Mouse (Mus musculus) thymus, adult 18-20 months (tissue): ENCODE results near the gene Mrc2.

ENCODE experiments used
- DNase-seq, 2 experiments: peaks; one replicate each; pipeline ENCODE4 v3.0.0; 2022; ENCODE audit warnings: mixed read lengths in 2 of 2

The Mrc2 gene

DNA sequence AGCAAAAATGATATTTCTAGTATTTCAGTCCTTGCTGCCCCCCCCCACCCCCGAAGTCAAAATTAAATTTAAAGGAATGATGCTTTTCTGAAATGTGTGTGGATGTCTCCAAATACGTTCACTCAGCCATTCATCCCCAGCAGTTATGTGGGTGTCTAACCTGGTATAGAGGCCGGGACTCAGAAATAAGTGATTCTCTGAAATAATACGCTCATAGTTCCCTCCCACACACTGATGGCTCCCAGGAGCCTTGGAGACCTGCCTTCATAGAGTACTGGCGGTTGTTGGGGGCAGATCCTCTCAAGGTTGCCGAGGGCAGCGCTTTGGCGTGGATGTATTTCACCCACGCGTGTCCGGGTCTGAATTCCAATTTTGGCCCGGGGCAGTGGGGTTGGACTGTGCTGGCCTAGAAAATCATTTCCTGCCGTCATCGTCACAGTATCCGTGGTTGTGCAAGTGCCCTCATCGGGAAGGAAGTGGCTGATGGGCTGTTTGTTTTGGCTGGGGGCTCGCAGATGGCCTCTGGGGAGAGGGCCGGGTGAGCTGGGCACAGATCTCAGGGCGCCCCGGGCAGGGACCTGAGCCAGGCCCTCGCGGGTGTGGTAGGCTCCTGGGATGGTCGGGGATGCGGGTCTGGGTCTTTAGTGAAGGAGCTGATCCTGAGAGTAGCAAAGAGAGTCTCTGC, 19.0 kb downstream of the Mrc2 start:
- DNase-seq: no peak

GRCm38 (mm10) chr11:105312311-105312942, 20.0 kb downstream of the Mrc2 start:
- DNase-seq: no peak

DNA sequence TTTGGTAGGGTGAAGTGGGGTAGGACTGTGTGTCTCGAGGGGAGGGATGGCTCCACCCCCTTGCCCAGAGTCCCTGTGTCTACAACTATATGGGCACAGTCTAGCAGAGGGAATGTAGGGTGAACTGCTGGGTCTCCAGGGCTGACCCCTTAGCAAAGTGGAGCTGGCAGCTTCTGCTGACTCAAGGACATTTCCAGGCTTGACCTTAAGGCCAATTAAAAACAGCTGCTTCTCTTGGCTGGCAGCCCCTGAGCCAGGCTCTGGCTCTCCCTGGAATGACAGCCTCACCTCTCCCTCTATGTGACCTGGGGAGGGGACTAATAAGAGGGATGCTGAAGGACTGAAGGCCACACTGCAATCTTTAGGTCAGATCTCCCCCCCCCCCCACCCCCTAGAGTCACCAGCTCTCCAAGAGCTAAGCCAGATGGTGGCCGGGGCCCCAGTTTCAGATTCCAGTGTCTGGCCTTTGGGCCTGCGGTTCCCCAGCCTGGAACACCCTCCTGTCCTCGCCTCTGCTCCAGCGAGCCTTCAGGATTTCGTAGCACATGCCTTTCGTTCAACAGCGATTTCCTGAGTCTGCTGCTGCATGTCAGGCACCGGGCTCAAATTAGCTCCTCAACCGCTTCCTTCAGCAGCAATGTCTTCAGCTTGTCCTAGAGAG, 20.7 kb downstream of the Mrc2 start:
- no peak for DNase-seq

- no peak for DNase-seq
Measured at GRCm38 (mm10) chr11:105313633-105314014, 21.2 kb downstream of the Mrc2 start.

DNA sequence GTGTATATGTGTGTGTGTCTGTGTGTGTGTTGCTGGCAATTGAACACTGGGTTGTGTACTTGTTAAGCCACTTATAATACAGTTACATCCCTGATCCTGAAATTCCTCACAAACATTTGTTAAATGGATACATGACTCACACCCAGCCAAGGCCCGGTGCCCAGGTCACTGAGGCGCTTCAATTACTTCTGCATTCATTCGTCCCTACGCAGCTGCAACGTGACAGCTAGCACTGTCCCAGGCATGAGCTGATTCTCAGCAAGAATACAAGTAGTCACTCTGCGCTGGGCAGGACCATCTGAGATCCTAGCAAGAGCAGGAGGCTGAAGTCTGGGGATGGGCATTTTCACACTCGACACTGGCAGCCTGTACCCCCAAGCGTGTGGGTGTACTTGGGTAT, 22.9 kb downstream of the Mrc2 start:
- DNase-seq: no peak

GRCm38 (mm10) chr11:105316121-105316520, 23.7 kb downstream of the Mrc2 start:
- no peak for DNase-seq

GRCm38 (mm10) chr11:105317769-105318168, 25.3 kb downstream of the Mrc2 start:
- no peak for DNase-seq

GRCm38 (mm10) chr11:105321090-105321489, 28.6 kb downstream of the Mrc2 start:
- DNase-seq: no peak

GRCm38 (mm10) chr11:105323530-105323929, 31.1 kb downstream of the Mrc2 start:
- DNase-seq: no peak

- DNase-seq: no peak
Measured at GRCm38 (mm10) chr11:105327101-105327500, 34.7 kb downstream of the Mrc2 start.

DNA sequence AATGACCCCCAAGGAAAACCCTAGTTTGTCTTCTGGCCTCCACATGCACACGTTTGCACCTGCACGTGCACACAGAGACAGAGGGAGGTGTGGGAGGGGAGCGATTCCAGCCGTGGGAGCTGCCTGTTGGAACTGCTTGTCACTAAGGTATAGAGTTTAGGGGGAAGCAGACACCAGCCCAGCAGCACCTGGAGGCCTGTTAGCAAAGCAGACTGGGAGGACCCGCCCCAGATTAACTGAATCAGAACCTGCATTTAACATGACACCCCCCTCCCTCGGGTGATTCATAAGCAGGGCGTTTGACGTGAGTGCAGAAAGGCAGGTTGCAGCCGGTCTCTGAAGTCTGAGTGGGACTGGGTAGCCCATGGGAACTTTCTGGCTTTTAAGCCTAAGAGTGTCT, 37.5 kb downstream of the Mrc2 start:
- DNase-seq: no peak

GRCm38 (mm10) chr11:105331129-105331528, 38.7 kb downstream of the Mrc2 start:
- DNase-seq: no peak

DNA sequence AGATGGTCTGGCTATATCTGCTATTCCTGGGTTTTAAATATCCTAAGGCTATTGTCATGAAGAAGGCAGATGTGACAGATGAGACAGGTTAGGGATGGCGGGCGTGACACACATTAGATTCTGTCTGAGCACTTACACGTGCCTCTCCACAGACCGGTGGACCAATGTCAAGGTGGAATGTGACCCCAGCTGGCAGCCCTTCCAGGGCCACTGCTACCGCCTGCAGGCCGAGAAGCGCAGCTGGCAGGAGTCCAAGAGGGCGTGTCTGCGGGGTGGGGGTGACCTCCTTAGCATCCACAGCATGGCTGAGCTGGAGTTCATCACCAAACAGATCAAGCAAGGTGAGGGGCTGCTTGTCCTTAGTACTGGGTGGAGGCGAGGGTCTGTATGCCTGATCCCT, 39.3 kb downstream of the Mrc2 start:
- DNase-seq: no peak

GRCm38 (mm10) chr11:105332468-105332867, 40.0 kb downstream of the Mrc2 start:
- no peak for DNase-seq

DNA sequence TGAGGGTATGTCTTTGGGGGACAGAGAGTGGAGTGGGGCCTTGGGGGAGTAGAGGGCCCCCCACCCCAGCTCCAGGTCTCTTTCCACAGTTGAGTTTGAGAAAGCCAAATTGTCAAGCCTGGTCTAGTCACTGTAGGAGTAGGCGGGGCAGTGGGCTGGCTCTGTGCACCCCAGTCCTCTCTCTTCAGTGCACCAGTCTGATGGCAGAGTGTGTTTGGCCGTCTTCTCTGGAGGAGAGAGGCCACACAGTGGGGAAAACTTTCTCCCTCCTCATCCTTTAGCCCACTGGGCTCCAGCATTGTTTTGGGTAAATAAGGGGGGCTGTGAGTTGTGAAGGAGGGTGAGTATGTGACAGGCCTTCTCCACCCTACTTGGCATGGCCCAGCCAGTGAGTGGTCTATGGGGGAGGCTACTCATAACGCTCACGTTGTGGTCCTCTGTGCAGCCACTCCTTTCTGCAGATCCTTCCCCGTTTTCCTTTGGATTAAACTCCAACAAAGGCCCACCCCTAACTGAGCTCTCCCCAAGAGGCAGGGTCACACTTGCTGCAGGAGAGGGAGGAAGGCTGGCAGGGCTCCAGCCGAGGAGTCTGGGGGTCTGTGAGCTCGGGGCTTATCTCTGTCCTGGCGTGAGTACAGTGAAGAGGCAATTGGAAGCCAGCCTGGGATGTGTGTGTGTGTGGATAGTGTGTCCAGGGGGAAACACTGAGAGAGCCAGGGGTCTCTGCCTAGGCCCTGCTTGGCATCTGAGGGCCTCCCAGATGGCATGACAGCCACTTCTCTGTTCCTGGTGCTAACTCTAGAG, 41.6 kb downstream of the Mrc2 start:
- no peak for DNase-seq

GRCm38 (mm10) chr11:105338596-105339390, 46.4 kb downstream of the Mrc2 start:
- DNase-seq: no peak

DNA sequence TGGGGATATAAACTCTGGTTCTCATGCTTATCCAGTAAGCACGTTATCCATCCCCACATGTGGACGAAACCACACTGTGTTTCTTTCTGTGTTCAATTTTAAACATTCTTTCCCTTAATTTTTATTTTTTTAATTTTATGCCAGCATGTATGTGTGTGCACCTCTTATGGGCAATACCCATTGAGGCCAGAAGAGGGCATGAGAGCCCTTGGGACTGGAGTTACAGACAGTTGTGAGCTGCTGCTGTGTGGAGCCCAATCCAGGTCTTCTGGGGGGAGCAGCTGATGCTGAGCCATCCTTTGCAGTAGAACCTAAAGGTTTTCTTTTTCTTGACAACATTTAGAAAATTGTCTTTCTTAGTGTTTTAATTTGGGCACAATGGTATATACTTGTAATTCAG, 52.8 kb downstream of the Mrc2 start:
- DNase-seq: no peak

DNA sequence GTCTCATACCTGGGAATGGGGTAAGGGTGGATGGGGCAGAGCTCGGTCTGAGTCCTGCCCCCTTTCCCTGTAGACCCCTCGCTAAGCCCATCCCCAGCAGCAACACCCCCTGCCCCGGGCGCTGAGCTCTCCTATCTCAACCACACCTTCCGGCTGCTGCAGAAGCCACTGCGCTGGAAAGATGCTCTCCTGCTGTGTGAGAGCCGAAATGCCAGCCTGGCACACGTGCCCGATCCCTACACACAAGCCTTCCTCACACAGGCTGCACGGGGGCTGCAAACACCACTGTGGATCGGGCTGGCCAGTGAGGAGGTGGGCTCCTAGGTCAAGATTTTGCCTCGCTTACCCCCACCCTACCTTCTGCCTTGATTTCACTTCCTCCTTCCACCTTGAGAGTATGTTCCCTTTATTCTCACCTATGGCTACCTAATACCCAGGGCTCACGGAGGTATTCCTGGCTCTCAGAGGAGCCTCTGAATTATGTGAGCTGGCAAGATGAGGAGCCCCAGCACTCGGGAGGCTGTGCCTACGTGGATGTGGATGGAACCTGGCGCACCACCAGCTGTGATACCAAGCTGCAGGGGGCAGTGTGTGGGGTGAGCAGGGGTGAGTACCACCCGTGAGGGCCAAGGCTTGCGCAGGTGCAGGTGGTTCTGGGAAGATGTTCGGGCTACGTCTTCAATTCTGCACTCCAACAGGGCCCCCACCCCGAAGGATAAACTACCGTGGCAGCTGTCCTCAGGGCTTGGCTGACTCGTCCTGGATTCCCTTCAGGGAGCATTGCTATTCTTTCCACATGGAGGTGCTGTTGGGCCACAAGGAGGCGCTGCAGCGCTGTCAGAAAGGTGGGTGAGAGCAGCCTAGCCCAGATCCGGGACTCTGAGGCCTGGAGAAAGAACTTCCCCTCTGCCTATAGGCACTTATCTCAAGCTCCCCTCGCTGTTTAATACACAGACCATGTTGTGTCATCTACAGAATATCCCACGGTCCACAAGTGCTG, 55.0 kb downstream of the Mrc2 start:
- DNase-seq: peak; percentile 26 to 48

- DNase-seq: no peak
Measured at GRCm38 (mm10) chr11:105348495-105348982, 56.1 kb downstream of the Mrc2 start.

DNA sequence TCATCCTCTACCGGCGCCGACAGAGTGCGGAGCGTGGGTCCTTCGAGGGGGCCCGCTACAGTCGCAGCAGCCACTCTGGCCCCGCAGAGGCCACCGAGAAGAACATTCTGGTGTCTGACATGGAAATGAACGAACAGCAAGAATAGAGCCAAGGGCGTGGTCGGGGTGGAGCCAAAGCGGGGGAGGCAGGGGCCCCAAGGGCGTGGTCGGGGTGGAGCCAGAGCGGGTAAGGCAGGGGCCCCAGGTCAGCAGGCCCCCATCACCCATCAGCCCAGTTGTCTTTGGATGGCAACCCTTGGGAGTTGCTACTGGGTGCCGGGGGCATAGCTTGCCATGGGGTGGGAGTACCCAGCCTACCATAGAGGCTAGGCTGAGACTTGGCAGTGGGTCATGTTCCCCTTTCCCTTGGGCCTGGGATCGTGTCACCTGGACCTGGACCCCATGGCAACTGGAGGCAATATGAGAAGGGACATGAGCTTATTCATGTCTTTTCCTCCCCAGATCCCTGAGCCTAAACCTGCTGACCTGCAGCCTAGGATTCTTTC, 57.4 kb downstream of the Mrc2 start:
- DNase-seq: no peak

- DNase-seq: no peak
Measured at GRCm38 (mm10) chr11:105350643-105351042, 58.2 kb downstream of the Mrc2 start.
